Mouse (Mus musculus) lung, postnatal 14 days (tissue): Measurements from ENCODE around the gene Camkk2.

ENCODE experiments used
- DNase-seq: peaks from one replicate; pipeline ENCODE4 v3.0.0; 2021

The Camkk2 gene

GRCm38 (mm10) chr5:122780791-122781432, 1.7 kb upstream of the Camkk2 start:
- DNase-seq, result no peak

DNA sequence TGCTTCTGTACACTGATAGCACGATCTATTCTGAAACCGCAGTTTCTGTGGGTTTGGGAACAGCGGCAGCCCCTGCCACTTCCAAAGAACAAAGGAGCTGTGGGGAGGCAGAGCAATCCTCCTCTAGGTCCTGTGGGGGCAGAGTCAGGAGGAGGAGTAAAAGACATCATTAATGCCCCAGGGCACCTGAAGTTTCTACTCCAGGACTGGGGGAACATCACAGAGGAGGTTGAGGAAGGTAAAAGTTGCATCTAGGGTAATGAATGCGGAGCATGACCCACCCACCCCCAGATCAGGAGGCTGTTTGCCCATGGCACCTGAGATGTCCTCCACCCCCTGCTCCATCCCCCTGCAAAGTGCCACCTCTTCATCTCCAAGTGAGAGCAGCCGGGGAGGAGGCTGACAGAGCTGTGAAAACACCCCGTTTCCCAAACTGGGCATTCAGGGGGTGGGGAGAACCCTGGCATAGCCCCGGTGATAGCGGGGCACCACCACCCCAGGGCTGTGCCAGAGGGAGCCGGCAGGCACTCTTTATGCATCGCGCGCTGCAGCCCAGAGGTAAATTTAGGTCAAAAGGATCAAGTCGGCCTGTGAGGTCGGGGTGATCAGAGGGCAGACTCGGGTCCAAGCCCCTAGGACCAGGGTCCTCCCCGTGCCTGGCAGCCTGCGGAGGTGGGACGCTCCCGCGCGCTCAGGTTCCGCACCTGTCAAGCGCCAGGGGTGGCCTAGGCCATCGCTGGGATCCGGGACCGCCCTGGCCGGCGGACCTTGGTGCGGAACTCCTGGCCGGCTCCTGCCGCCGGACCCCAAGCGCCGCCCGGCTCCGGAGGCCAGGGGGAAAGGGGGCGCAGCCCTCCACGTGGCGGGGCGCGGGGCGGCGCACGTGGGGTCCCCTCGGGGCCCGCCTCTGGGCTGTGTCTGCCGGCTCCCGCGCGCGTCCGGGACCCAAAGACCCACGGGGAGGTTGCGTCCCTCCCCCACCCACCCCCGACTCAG, 680 bp downstream of the Camkk2 start:
- no peak for DNase-seq

GRCm38 (mm10) chr5:122777322-122777721, 1.9 kb downstream of the Camkk2 start:
- DNase-seq, result no peak

GRCm38 (mm10) chr5:122775646-122776286, 3.4 kb downstream of the Camkk2 start:
- DNase-seq, result no peak

- DNase-seq, result no peak
Observed at GRCm38 (mm10) chr5:122774743-122775611, 4.2 kb downstream of the Camkk2 start.

DNA sequence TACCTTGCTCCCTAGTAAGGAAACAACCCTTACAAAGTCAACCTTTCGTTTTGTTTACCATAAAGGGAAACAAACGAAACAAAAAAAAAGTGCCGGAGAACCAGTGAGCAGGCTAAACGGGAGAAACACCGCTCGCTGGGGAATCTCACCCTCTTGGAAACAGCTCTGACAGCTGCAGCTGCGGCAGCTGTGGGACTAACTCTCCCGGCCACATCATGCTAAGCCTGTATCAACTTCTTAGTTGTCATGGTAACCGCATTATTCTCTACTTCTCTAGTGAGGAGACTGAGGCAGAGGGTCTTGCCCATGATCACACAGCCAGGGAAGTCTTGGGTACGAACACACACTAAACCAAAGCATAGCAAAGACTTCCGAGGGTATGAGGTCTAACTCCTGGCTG, 5.5 kb downstream of the Camkk2 start:
- no peak for DNase-seq

GRCm38 (mm10) chr5:122771428-122771827, 7.8 kb downstream of the Camkk2 start:
- no peak for DNase-seq

DNA sequence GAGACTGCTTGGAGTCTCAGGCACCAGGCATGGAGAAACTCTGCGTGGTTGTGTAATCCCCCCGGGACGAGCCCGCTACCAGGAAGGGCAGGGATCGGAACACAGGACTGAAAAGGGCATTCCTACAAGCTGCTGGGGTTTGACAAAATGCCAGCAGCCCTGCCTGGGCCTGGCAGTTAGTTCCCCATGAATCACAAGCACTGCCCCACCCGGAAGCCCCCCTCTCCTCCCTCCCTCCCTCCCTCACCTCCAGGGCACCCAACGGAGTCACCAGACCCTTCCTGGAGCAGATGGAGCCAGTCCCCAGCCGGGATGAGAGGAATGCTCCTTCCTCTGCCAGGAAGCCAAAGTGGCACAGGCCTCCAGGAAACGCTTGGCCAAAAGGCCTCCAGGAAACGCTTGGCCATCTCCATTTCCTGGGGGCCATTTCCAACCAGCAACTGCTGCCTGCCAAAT, 8.4 kb downstream of the Camkk2 start:
- peak; percentile 80 for DNase-seq

DNA sequence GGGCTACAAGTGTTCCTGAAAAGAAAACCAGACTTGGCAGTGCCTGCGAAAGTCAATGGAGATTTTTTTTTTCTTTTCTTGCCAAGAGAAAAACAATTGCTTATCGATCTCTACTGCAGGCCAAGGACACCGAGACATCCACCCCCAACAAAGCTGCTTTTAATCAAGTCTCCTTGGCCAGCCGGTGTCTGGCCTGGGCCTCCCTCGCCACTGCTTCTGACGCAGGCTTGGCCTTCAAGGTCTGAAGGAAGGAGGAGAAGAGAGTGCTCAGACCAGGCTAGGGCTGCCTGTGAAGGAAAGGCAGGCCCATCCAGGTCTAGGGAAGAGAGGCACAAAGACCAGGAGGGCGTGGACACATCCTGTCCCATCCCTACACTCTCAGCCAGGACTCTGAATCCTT, 8.9 kb downstream of the Camkk2 start:
- DNase-seq, result peak; percentile 33

- DNase-seq, result no peak
Observed at GRCm38 (mm10) chr5:122769101-122769568, 10.1 kb downstream of the Camkk2 start.

- no peak for DNase-seq
Observed at GRCm38 (mm10) chr5:122767283-122767682, 11.9 kb downstream of the Camkk2 start.

GRCm38 (mm10) chr5:122764032-122764464, 15.2 kb downstream of the Camkk2 start:
- peak; percentile 59 for DNase-seq

DNA sequence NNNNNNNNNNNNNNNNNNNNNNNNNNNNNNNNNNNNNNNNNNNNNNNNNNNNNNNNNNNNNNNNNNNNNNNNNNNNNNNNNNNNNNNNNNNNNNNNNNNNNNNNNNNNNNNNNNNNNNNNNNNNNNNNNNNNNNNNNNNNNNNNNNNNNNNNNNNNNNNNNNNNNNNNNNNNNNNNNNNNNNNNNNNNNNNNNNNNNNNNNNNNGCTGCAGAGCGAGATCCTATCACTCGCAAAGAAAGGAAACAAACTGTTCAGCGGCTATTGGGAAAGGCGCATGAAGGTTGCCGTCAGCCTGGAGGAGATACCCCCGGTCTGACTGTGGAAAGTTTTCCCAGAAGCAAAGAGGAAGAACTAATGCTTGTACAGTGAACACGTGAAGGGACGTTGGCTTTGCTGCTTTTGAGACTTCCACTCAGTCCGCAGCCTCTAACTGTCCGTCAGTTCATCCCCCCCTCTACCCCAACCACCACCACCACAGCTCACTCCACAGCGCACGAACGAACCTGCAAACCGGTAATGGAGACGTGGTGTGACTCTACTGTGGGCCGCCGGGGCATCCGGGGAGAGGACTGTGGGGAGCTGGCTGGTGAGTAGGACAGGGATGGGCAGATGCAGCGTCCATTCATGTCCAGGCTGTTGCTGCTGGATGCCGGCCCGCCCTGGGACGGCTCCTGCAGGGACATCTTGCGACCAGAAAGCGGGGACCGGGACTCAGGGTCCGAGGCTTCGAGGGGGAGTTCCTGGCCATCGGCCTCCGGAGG, 15.8 kb downstream of the Camkk2 start:
- DNase-seq, result peak; percentile 34

DNA sequence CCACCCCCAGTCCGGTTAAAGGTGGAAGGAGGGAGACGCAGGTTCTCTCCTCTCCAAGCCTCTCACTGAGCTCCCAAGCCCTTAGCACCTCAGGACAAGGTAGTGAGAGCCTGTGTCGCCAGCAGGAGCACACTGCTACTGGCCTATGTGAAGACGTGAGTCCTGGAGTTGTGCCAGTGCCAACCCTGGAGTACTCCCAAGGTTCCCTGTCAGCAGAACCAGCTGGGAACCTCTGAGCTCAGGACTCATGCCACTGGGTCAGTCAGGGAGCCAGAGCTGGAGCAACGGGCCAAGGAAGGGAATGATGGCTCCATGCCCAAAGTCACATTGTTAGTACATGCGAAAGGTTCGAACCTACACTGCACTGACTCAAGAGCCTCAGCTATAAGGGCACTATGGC, 22.5 kb downstream of the Camkk2 start:
- DNase-seq, result no peak

- DNase-seq, result no peak
Observed at GRCm38 (mm10) chr5:122756144-122756543, 23.1 kb downstream of the Camkk2 start.

DNA sequence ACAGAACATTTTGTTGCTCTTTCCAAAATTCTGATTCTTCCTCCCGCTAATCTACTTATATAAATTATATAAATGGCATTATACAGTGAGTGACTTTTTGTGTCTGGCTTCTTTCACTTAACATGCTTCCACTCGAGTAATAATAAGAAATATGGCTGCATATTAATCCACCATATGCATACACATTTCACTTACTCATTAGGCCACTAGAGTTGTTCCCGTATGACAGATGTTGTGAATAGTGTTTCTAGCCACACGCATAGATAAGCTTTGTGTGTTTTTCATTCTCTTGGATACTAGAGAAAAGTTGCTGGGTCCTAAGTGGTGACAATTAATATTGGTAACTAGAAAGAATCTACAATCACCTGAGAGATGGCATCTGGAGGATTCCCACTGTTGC, 23.6 kb downstream of the Camkk2 start:
- no peak for DNase-seq

- no peak for DNase-seq
Observed at GRCm38 (mm10) chr5:122754477-122754876, 24.7 kb downstream of the Camkk2 start.

DNA sequence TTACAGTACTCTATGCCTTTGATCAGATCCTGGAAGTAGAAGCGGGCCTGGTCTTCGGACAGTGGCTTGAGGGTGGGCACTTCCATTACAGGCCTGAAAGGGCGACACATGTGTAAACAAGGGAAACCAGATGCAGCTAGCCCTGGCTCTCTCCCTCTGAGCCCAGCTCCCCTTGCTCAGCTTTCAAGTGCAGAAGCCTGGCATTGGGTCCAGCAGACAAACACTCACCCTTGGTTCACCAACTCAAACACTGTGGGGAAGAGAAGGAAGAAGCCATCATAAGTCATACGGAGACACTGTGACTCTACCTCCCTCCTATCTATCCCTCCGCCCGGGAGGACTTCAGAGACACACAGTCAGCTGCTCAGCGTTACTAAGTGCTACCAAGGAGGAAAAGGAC, 31.3 kb downstream of the Camkk2 start:
- DNase-seq, result peak; percentile 80

DNA sequence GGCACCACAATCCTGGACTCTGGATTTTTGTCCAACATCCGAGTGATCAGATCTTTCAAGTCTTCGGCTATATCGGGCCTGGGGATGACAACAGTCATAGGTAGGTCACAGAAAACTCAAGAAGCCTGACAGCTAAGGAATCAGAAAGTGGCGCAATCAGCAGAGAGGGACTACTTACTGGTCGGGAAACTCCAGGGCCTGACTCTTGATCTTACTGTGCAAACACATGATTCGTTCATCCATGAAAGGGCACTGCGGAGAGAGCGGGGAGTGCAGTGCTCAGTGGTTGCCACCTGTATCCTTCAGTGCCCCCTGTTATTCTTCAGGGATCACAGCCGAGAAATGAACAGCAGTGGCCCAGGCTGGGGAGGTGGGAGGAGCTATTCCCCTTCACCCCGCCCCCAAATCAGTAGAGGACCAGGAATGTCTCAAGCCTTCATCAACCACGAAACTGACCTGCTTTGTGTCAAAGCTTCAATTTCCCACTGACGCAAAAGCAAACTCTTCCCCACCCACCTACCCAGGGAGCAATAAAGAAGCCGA, 35.3 kb downstream of the Camkk2 start:
- no peak for DNase-seq

DNA sequence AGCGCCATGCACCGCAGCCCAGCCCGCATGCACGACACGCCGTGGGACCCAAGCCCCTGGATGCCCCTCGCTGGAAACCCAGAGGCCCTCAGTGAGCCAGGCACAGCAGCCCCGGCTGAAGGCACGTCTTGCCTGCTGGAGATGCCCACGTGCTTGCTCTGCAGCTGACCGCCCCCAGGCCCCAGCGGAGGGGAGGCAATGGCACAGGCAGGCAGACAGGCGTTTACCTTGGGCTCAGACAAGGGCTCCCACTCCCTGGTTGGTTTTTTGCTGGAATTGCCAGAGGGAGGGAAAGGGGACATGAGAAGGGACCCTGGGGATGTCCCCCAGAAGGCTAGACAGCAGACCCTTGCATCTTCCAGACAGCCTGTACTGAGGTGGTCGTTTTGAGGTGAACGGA, 42.4 kb downstream of the Camkk2 start:
- DNase-seq, result no peak

DNA sequence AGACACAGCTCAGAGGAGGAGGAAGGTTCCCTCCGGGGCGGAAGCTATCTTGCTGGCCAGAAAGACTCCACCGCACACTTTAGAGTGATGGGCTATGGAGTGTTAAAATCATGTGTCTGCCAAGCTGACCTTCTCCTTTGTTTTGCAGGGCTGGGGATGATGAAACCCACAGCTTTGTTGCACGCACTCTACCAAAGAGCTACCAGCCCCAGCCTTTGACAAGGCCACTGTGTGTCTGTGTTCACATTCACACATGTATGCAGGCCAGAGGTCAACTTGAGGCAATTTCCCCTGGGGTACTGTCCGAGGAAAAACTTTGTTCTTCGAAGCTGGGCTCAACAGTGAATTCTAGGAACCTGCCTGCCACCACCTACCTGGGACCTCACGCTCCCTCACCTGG, 43.4 kb downstream of the Camkk2 start:
- DNase-seq, result no peak
